Mouse (Mus musculus) erythroblast, adult 5-6 weeks (primary cell): ENCODE measurements around the gene Med27. TPM values are rescaled to one million over a fixed set of nuclear protein-coding genes. Genes with fewer than 3 reads are reported as not detected.
A peak's percentile ranks its signal among the peaks of the same experiment; 100 is the strongest.

Experiments
- ATAC-seq: replicated peaks from 2 replicates; pipeline ENCODE4 v1.8.0; 2016; ENCODE audit warnings: moderate number of reproducible peaks, mild to moderate bottlenecking, moderate TSS enrichment, inconsistent platforms; ENCODE audit not compliant: poor library complexity, low FRiP score, severe bottlenecking
- total RNA-seq, 2 experiments: library from RNA; stranded (forward) in 1 of 2; stranded (reverse) in 1 of 2; fragments of 150-400 nt in 1 of 2; fragments of 200-764, 138-1000 nt in 1 of 2; gene quantifications; 2 replicates each; pipeline versions ENCODE4 v1.2.3 to v1.2.4; 2015 to 2017; ENCODE audit warnings: low replicate concordance in 2 of 2

The Med27 gene
- 4.0 and 9.6 TPM in 2 replicates for total RNA-seq (2015; ENCODE audit: low replicate concordance)
- total RNA-seq (2017; ENCODE audit: low replicate concordance) = 5.0 and 9.3 TPM in 2 replicates

DNA sequence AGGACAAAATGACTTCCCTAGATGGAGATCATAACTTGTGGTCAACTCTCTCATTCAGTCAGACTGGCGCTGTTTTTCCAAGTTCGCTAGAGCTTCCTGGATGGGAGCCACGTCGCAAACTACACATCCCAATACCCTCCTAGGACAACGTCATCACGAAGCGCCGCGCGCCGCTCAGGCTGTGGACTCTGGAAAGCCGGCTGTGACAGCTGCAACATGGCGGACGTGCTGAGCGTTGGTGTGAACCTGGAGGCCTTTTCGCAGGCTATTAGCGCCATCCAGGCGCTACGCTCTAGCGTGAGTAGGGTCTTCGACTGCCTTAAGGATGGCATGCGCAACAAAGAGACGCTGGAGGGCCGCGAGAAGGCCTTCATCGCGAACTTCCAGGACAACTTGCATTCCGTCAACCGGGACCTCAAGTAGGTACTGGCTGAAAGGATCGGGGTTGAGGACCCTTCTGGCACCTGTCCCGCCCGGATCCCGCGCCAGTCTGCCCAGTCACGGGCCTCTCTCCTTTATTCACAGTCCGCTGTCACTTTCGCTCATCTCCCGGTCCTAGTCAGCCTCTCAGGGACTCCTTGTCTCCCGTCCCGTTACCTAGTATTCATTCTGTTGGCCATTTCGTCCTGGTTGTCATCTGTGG is at the start of gene Med27:
Gene Med27 (plus strand): TSS at position 191 of the 643 bp plus-strand sequence.
- ATAC-seq = peak; percentile 94

GRCm38 (mm10) chr2:29309966-29310365 is 36.7 kb upstream of the Med27 start:
- no peak for ATAC-seq

GRCm38 (mm10) chr2:29312058-29312457 is 34.6 kb upstream of the Med27 start:
- ATAC-seq = no peak

GRCm38 (mm10) chr2:29317906-29318470 is 28.6 kb upstream of the Med27 start:
- no peak for ATAC-seq

DNA sequence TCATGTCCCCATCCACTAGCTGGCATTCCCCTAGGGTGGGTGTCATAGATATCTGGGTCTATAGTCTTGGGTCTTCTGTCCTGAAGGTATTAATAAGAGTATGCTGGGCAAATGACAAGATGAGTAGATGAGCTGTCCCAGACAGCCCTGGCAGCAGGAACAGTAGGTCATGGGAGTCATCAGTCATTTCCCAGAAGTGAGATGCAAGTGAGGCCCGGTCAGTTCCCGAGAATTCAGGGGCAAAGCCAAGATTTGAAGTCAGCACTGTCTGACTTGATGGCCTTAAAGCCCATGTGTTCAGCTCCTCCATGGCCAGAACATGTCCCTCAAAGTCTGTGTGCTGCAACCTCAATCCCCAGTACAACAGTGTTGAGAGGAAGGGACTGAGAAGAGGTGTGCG is 28.0 kb upstream of the Med27 start:
- ATAC-seq = no peak

DNA sequence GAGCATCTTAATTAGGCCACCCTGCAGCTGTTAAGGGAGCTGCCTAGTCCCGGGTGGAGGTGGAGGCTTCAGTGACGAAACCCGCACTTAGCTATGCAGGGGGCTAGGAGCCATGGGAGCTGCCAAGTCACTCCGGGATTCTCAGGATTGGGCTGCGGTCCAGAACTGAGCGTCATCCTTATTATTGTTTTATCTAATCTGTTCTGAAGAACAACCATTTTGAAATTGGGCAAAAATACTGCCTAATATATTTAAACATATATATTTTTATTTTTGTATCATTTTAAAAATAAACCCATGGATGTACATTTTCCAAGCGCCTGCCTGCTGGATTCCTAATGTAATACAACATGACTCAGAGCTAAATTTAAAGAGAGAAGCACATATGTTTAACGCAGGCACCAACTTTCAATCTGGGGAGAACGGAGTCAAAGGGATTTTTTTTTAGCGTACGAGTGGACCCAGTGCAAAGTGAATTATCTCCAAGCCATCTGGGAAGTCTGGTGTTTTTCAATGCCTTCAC is 26.3 kb upstream of the Med27 start:
- ATAC-seq = no peak

DNA sequence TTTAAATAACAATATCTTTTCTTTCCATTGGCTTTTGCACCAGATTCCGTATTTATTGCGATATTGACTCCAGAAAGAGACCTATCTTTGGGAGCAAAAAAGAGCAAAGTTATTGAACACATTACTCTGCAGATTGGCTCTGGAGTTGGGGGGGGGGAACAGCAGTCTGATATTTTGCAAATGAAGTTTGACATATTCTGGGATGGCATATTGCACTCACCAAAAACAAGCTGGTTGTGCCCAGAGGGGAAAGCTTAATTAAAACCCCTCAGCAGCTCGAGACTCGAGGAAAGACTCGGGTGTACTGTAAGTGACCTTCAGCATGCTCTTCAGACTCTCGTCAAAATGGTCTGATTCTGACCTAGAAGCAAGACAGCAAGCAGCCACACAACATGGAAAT is 25.8 kb upstream of the Med27 start:
- ATAC-seq = no peak

GRCm38 (mm10) chr2:29324456-29324855 is 22.2 kb upstream of the Med27 start:
- no peak for ATAC-seq

GRCm38 (mm10) chr2:29330471-29330870 is 16.1 kb upstream of the Med27 start:
- no peak for ATAC-seq

DNA sequence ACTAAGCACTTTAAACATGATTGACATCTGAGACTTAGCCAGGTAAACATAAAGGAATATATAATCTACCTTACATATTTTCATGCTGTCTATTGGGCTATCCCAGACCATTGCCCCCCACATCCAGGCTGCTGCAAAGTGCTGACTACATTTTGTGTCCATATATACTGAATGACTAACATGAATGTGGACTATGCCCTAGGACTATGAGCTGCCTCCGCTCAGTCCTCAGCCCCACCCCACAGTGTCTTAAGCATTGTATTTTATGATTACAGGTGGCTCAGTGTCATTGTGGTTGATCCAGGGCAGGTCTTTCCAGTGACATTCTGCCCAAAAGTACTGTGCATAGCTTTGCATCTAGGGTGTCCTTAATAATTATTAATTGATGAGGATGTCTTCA is 8.2 kb upstream of the Med27 start:
- ATAC-seq = no peak

DNA sequence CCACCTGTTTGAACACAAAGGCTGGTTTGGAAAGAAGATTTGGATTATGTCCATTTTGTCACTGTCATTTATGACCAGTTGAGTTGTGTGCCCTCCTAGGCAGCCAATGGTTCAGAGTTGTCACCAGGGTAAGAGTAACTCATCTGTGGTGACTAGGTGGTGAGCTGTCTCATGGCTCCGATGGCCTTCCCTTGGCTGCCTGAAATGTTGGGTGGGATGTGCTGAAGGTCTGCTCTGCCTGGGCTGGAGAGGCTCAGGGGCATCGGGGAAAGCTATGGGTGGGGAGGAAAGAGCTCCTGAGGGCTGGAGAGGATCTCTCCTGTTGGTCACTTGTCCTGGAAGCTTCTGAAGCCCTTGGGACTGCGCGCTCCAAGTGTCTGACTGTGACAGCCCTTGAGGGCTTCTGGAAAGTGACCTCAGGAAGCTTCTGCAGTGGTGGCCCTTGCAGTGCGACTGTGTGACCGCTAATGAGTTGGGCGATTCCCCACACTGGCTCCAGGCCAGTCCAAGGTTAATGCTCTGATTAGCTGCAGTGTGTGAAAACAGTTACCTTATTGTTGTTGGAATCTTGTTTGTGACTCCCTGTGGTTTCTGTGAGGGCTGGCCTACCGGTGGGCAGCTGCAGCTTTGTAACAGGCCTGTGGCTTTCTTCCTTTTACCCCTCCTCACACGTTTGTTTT is 12.2 kb downstream of the Med27 start:
- ATAC-seq = no peak

GRCm38 (mm10) chr2:29360956-29361355 is 14.3 kb downstream of the Med27 start:
- no peak for ATAC-seq

DNA sequence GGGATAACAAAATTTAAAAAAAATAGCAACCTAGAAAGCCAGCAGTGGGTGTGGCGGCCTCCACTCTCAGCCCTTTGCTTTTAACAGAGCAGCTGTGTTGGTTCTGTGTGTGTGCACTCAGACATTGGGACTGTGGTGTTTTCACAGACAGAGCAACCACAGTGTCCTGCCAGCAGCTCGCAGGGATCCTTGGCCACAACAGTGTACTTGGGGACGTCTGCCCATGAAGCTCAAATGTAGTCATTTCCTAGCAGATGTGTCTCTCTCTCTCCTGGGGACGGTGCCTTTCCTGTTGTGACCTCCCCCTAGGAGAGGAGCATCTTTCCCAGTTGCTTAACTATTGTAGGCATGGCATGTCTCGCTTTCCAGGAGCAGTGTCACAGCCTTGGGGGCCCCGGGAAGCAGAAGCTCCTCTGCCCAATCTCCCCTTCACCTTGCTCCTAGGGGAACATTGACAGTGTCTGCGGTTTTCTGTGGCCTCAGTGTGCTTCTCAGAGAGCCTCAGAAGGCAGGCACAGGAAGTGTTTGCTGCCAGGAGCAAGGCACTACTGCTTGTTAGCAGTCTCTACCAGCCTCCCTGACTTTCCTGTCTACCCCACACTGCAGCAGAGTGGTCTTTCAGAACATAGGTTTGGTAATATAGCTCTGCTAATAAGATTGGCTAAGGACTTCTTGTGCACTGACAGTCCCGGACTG is 18.5 kb downstream of the Med27 start:
- no peak for ATAC-seq

- no peak for ATAC-seq
These were observed 22.1 kb downstream of the Med27 start for GRCm38 (mm10) chr2:29368730-29369129.

- no peak for ATAC-seq
These were observed 25.6 kb downstream of the Med27 start for GRCm38 (mm10) chr2:29372176-29372575.

DNA sequence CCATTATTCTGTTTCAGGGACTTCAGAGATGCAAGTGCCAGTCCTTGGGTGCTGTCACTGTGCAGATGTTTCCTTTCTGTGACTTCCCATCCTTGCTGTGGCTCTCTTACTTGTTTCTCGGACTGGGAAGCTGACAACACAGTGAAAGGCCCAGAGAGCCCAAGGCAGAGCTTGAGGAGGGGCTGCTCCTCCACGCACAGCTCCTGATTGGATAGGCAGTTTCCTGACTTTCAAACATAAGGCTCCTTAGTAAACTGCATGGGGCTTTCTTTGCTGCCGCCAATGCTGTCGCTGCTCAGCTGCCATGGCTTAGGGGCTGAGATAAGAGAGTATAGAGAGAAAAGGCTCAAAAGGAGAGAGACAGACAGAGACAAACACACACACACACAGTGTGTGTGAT is 35.1 kb downstream of the Med27 start:
- no peak for ATAC-seq

DNA sequence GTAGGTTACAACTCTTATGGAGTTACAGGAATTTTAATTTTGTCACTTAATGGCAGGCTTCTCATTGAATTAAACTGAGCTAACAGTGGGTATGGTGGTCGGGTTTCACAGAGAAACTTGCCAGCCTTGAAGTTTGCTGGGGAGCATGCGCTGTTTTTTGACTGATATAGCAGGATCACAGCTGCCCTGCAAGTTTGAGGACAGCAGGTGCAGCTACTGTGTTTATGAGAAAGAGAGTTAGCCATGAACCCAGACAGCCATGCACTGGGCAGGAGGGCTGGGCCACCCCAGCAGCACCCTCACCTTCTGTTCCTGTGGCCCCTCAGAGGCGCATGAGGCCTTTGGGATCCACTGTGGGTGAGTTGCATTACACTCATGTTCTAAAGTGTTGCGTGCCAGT is 36.0 kb downstream of the Med27 start:
- no peak for ATAC-seq

GRCm38 (mm10) chr2:29383133-29383532 is 36.5 kb downstream of the Med27 start:
- no peak for ATAC-seq

GRCm38 (mm10) chr2:29385405-29385804 is 38.8 kb downstream of the Med27 start:
- no peak for ATAC-seq

DNA sequence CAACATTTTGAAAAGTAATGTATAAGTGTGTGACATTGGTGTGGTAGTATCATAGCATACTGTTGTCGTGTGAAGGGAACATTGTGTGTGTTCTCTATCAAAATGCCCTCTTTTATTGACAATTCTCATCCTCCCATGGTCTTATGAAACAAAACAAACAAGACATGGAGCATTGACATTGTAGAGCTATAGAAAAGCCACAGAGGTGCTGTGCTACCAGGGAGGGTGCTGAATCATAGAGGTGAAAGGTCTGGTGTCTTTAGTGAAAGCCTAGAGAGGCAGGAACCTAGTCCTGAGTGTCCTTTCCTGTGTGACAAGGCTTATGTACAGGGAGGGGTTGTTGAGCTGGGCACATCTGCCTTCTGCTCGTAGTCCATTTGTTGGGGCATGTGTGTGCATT is 40.6 kb downstream of the Med27 start:
- ATAC-seq = no peak
